Mouse (Mus musculus): ENCODE results near the gene Ankdd1b.

The Ankdd1b gene

GRCm38 (mm10) chr13:96401251-96401650 lies 69.7 kb downstream of the Ankdd1b start:
- DNase-seq: no peak

- no peak for DNase-seq
Measured at GRCm38 (mm10) chr13:96389301-96389700, 81.7 kb downstream of the Ankdd1b start.

DNA sequence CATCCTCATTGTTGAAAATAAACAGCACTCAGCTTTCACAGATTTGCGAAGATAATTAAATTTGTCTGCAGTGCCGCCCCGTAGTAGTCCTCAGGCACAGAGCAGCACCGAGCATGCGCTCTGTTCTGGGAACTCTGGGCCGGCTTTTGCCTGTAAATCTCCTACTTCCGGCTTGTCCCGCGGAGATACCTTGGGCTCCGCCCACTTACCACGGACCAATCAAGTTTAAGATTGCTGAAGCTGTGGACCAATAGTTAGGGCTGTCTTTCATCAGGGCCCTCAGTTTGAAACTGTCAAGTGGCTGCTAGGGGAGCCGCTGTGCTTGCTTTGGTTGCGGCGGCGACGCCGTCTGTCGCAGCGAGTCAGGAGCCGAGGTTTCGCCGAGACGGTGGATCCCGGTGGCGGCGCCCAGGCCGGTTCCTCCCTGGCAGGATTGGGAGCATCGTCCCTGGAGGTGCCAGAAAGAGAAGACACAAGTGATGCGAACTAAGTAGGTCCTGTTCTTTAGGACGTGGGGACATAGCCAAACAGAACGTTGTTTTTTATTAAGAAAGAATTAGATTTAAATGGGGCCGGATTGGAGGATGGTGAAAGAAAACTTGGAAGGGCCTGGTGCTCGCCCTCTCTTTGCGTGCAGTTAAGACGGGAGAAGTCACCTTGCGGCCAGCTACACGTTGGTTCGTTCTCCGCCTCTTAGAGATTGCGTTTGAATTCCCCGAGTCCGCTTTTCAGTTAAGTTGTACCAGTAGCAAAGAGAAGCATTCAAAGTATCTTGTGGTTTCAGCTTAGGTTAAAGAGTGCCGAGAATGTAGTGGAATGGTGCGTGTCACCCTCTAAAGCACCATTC lies 82.7 kb downstream of the Ankdd1b start, which contains the start of gene Poc5:
TSS of gene Poc5 (plus strand) at position 253 of the 847 bp plus-strand sequence.
- peak; percentile 99 for DNase-seq

DNA sequence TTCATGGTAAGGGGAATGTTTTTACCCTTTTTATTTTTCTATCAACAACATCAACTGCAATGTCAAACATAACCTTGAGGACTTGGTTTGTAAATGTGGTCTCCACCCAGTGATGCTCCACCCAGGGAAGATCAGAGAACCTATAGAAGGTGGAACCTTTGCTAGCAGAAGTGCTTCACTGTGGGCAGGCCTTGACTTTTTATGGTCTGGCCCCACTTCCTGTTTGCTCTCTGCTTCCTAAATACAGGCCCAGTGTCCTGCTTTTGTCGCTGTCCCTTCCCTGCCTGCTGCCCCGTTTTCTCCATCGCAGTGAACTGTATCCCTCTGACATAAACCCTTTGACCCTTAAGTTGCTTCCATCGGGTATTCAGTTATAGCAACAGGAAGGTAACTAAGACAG lies 93.1 kb downstream of the Ankdd1b start:
- DNase-seq: no peak

- no peak for DNase-seq
Measured at GRCm38 (mm10) chr13:96376871-96377270, 94.1 kb downstream of the Ankdd1b start.

- DNase-seq: no peak
Measured at GRCm38 (mm10) chr13:96375519-96375918, 95.5 kb downstream of the Ankdd1b start.
